Mouse (Mus musculus): ENCODE results near the gene Olfr1303. TPM values are rescaled to one million over a fixed set of nuclear protein-coding genes. Genes with fewer than 3 reads are reported as not detected.

Olfr1303 gene
- not detected for total RNA-seq (2021)
- long read RNA-seq: 0 reads

DNA sequence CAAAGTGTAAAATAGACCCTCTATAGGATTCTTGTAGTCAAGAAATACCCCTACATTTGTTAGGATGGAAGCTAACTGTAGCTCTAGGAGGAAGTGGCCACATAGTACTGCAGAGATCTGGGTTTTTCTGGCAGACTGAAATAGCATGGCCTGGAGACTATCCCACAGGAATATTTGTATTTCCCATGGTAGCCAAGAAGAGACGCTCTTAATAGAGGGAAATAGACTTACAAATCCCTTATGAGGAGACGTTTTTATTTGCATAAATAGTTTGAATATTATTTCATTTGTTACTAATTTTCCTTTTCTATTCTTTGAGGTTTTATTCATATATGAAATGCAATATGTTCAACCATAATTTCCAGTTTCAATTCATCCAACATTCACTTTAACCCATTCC, at the start of gene Olfr1303:
TSS of gene Olfr1303 (minus strand) at position 101 of the 400 bp plus-strand sequence.
- no peak for DNase-seq (ENCODE audit: low spot score in 2 of 2)

DNA sequence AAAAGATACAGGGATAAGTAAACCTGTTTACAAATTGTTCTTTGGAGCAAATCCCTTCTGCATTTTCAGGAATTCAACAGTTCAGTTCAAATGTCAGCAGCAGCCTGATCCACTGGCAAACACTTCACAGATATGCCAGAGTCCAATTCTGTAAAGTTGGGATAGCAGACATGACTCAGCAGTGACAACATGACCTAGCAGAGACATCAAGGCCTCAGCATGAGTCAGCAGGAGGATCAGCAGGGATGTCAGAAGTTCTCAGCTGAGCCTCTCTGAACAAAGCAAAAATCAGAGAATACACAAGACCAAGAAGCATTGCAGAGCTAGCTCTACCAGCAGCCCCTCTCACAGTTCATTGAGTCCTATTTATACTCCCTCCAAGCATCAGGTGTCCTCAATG, 7.2 kb downstream of the Olfr1303 start:
- no peak for DNase-seq (ENCODE audit: low spot score in 2 of 2)

- DNase-seq (ENCODE audit: low spot score in 2 of 2): no peak
Observed at GRCm38 (mm10) chr2:111777129-111777528, 43.0 kb downstream of the Olfr1303 start, which contains the start of gene Olfr1302. Gene Olfr1302 (plus strand): TSS chr2:111777429.

Other genes starting within 250 kb of the Olfr1303 start
- not detected for gene Olfr1297, start 193.8 kb downstream of the Olfr1303 start, total RNA-seq (2021)
- gene Olfr1298, start 171.1 kb downstream of the Olfr1303 start, total RNA-seq (2021): not detected
- not detected for gene Olfr1299, start 158.9 kb downstream of the Olfr1303 start, total RNA-seq (2021)
- gene Olfr1301, start 69.3 kb downstream of the Olfr1303 start, total RNA-seq (2021): not detected
- not detected for gene Olfr1302, start 42.9 kb downstream of the Olfr1303 start, total RNA-seq (2021)
- not detected for gene Olfr1305, start 56.8 kb upstream of the Olfr1303 start, total RNA-seq (2021)
- gene Olfr1306, start 95.9 kb upstream of the Olfr1303 start, total RNA-seq (2021): not detected
- under 1 TPM; 0.02 to 0.04 TPM for gene Olfr1307, start 129.1 kb upstream of the Olfr1303 start, total RNA-seq (2021)
- gene Olfr1308, start 144.6 kb upstream of the Olfr1303 start, total RNA-seq (2021): not detected
- gene Olfr1309, start 169.9 kb upstream of the Olfr1303 start, total RNA-seq (2021): not detected
- not detected for gene Olfr1310, start 192.4 kb upstream of the Olfr1303 start, total RNA-seq (2021)
- gene Olfr1311, start 204.1 kb upstream of the Olfr1303 start, total RNA-seq (2021): not detected
- gene Olfr1312, start 229.9 kb upstream of the Olfr1303 start, total RNA-seq (2021): not detected